Mouse (Mus musculus) lung, embryonic 16.5 days (tissue): ENCODE measurements around the gene Bcl6b. TPM values are rescaled to one million over a fixed set of nuclear protein-coding genes. Genes with fewer than 3 reads are reported as not detected.

Experiments used
- ATAC-seq: fragments of 200-750 bp; cut with Nextera tagmentation; 2 replicates; pipeline ENCODE4 v1.8.0; 2017; ENCODE audit warnings: low read depth, mild to moderate bottlenecking, moderate library complexity
- H3K27ac ChIP-seq: fragments of 300-500 bp; sonication (generic); 2 replicates; pipeline ENCODE4 v1.5.1; 2014; ENCODE audit warnings: mild to moderate bottlenecking, control low read depth, low read length
- H3K27me3 ChIP-seq: fragments of 300-500 bp; sonication (generic); 2 replicates; pipeline ENCODE4 v1.6.1; 2014; ENCODE audit warnings: low read depth, low read length, mixed read lengths; ENCODE audit not compliant: control insufficient read depth, insufficient read depth
- H3K36me3 ChIP-seq: fragments of 300-500 bp; sonication (generic); 2 replicates; pipeline ENCODE4 v1.6.1; 2014; ENCODE audit warnings: low read length; ENCODE audit not compliant: control insufficient read depth, insufficient read depth
- H3K4me1 ChIP-seq: fragments of 300-500 bp; sonication (generic); replicated peaks from 2 replicates; pipeline ENCODE4 v1.6.1; 2014; ENCODE audit warnings: low read length, mixed read lengths; ENCODE audit not compliant: control insufficient read depth, insufficient read depth
- H3K4me2 ChIP-seq: fragments of 300-500 bp; sonication (generic); 2 replicates; pipeline ENCODE4 v1.6.1; 2014; ENCODE audit warnings: low read depth, low read length, control low read depth
- H3K4me3 ChIP-seq: fragments of 300-500 bp; sonication (generic); 2 replicates; pipeline ENCODE4 v1.5.1; 2014; ENCODE audit warnings: mild to moderate bottlenecking, low read length, control low read depth
- H3K9ac ChIP-seq: fragments of 300-500 bp; sonication (generic); 2 replicates; pipeline ENCODE4 v1.6.1; 2014; ENCODE audit warnings: low read length, control low read depth
- H3K9me3 ChIP-seq: fragments of 300-500 bp; sonication (generic); 2 replicates; pipeline ENCODE4 v1.6.1; 2016; ENCODE audit warnings: low read length; ENCODE audit not compliant: control insufficient read depth
- WGBS: fragments of 180-500 bp; shearing (Covaris S2); extraction: QIAGEN DNeasy Blood & Tissue Kit; methylation state at CpG from one replicate; pipeline ENCODE4 v1.1.7; 2014; 5-methylcytosine and 5-hydroxymethylcytosine counted together
- polyA plus RNA-seq: library from polyadenylated mRNA; unstranded; fragments of >200 nt; fragmentation: Nextera tagmentation; extraction: Ambion mirVana; gene quantifications from 2 replicates; pipeline ENCODE4 v1.2.1, GENCODE M21; 2015

Bcl6b gene
- polyA plus RNA-seq, 1 experiment from 2014 or later, result 37.1 TPM

DNA sequence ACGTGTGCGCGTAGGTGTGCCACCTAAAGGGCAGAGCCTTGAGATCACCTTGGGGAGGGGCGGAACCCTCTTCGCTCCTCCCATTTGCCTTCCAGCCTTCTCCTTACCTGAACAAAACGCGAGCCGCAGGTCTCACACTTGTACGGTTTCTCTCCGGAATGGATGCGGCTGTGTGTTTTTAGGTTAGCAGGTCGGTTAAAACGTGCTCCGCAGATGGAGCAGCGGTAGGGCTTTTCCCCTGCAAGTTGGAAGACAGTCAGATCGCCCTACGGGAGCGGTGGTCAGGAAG is 3.1 kb downstream of the Bcl6b start:
- ATAC-seq, result no peak
- peaks cover 20% of the 10 kb centered on the region for H3K27me3 ChIP-seq
- WGBS, result 5% methylated on average over 18 of the region's 18 CpGs
- peak overlapping the region; percentile 60; the same call in 1 of the 2 replicates for H3K27ac ChIP-seq
- H3K9ac ChIP-seq, result peak overlapping the region; percentile 27
- peak overlapping the region; percentile 61 for H3K4me2 ChIP-seq
- no peaks in the 10 kb centered on the region for H3K36me3 ChIP-seq
- H3K4me1 ChIP-seq, result peaks cover 32% of the 10 kb centered on the region
- peak overlapping the region; percentile 48 for H3K4me3 ChIP-seq
- no peaks in the 10 kb centered on the region for H3K9me3 ChIP-seq

- Histone ChIP-seq H3K9ac (peak overlapping the region; percentile 27), H3K27me3 (peaks cover 20% of the 10 kb centered on the region), H3K4me1 (peaks cover 32% of the 10 kb centered on the region), H3K36me3 (no peaks in the 10 kb centered on the region), H3K4me3 (peak overlapping the region; percentile 48), H3K4me2 (peak overlapping the region; percentile 61), H3K27ac (peak overlapping the region; percentile 60), H3K9me3 (no peaks in the 10 kb centered on the region)
- no peak for ATAC-seq
- 25% methylated on average over 27 of the region's 27 CpGs for WGBS
Observed at GRCm38 (mm10) chr11:70225798-70226601, 3.6 kb downstream of the Bcl6b start.

DNA sequence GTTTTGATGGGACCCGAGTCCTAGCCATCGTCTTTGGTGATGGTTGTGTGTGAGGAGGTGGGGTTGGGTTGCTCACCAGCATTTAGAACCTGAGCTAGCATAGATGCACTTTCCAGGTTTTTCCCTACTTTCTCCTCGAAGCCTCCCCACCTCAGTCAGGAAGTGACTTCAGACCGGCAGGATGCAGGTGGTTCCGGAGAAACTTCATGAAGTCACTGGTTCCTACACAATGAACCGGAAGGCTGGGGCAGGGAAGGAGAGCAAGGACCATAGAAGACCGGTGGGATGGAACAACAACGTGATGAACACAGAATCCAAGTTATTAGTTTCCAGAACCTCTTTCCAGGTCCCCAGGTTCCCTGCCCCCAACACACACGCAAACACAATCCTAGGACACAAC is 5.9 kb downstream of the Bcl6b start:
- ATAC-seq, result 0 out of 2 replicates have a peak, but pooled peaks have one; percentile 20
- WGBS, result 72% methylated on average over 9 of the region's 9 CpGs
- peak overlapping the region; percentile 77 for H3K27ac ChIP-seq
- no peaks in the 10 kb centered on the region for H3K9me3 ChIP-seq
- no peaks in the 10 kb centered on the region for H3K36me3 ChIP-seq
- H3K4me1 ChIP-seq, result peaks cover 23% of the 10 kb centered on the region
- H3K4me3 ChIP-seq, result no peak overlapping the region
- peak overlapping the region; percentile 38 for H3K4me2 ChIP-seq
- H3K9ac ChIP-seq, result no peak overlapping the region; the same call in 1 of the 2 replicates
- peaks cover 7% of the 10 kb centered on the region for H3K27me3 ChIP-seq

DNA sequence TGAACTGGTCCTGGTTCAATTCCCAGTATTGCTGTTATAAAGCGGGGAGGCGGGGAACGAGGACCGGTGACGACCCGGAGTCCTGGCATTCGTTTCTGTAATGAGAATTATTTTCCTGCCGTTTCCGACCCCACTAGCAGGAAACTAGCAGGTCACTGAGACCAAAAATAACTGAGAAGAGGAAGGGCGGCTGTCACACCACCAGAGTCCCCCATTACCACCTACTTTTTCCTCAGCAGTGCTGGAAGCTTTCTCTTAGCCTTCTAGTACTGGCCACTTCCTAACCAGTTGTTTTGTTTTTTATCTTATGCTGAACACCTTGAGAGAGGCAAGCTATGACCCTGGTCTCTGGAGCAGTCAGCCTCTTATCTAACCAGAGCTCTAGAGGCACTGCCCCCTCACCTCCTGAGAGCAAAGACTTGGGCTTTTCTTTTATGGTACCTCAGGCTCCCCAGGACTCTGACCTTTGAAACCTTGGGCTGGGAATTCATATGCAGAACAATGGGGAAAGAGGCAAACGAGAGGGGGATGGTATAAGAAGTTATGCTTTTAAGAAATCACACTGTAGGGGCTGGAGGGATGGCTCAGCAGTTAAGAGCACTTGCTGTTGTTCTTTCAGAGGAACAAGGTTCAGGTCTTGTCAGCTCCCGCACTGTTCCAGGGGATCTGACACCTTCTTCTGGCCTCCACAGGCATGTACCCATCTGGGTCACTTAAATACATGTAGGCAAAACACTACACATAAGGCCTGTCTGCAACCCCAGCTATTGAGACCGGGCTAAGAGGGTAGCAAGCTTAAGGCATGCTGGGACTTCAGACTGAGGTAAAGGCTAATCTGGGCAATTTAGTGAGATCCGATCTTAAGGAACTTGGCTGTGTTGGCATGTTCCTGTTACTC is 7.7 kb downstream of the Bcl6b start:
- Histone ChIP-seq H3K4me2 (peak overlapping the region; percentile 95), H3K27me3 (peaks cover 3% of the 10 kb centered on the region), H3K4me3 (peak overlapping the region; percentile 58), H3K9ac (peak overlapping the region; percentile 75), H3K9me3 (no peaks in the 10 kb centered on the region), H3K4me1 (peaks cover 10% of the 10 kb centered on the region; the same call in 1 of the 2 replicates), H3K36me3 (no peaks in the 10 kb centered on the region), H3K27ac (peak overlapping the region; percentile 80)
- peak; percentile 9; the same call in 1 of the 2 replicates for ATAC-seq
- WGBS, result 14% methylated on average over 14 of the region's 14 CpGs

DNA sequence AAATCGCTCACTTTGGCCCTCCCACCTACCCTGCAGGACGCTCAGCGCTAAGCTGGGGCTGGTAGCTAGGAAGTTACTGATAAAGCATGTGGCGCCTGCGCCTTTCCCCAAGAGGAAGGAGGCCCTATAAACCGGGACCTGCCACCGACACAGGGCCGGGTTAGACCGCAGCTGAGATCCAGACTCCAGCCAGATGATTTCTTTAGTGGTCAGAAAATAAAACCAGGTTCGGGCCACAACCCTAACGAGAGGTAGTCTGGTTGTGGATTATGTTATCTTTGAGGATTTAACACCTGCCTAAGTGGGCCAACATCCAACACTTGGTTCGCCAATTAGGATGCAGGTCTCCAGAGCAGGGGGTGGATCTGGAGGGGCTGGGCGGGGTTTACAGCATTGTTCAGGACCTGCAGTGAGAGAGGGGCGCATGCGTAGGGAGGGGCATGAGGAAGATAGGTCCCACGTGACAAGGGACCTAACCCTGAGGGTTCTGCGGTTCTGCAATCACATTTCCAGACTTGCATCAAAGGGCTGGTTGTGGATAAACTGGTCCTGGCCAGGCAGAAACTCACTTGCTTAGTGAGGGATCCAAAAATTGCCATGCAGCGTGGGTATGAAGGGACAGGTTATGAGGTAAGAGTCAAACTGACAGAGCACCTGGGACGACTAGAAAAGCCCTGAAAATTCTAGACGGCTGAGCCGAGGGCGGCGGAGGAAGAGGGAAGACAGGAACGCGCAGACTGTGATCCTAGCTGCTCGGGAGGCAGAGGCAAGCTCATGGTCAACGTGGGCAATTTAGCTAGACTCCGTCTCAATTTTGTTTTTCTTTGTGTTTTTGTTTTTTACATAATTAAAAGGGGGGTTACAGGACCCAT is 8.6 kb downstream of the Bcl6b start, which contains the start of gene Slc16a13:
Gene Slc16a13, minus strand, starts transcription at position 334 of the 872 bp plus-strand sequence.
- under 1% methylated on average over 28 of the region's 28 CpGs for WGBS
- Histone ChIP-seq H3K27me3 (peaks cover 4% of the 10 kb centered on the region), H3K9ac (peak within 1 kb of the TSS; percentile 75), H3K36me3 (no peaks in the 10 kb centered on the region), H3K4me1 (peaks cover 5% of the 10 kb centered on the region; the same call in 1 of the 2 replicates), H3K4me2 (peak within 1 kb of the TSS; percentile 95), H3K27ac (peak within 1 kb of the TSS; percentile 80), H3K4me3 (peak within 1 kb of the TSS; percentile 58), H3K9me3 (no peaks in the 10 kb centered on the region)
- peak; percentile 95 for ATAC-seq

- 2% methylated on average over 24 of the region's 24 CpGs for WGBS
- H3K4me1 ChIP-seq, result peaks cover 5% of the 10 kb centered on the region; the same call in 1 of the 2 replicates
- ATAC-seq, result no peak
- peak overlapping the region; percentile 95 for H3K4me2 ChIP-seq
- H3K4me3 ChIP-seq, result peak overlapping the region; percentile 58
- peaks cover 10% of the 10 kb centered on the region for H3K27me3 ChIP-seq
- H3K9ac ChIP-seq, result peak overlapping the region; percentile 75
- no peaks in the 10 kb centered on the region for H3K9me3 ChIP-seq
- H3K27ac ChIP-seq, result peak overlapping the region; percentile 73
- no peaks in the 10 kb centered on the region for H3K36me3 ChIP-seq
Observed at GRCm38 (mm10) chr11:70220323-70220722, 9.3 kb downstream of the Bcl6b start.

DNA sequence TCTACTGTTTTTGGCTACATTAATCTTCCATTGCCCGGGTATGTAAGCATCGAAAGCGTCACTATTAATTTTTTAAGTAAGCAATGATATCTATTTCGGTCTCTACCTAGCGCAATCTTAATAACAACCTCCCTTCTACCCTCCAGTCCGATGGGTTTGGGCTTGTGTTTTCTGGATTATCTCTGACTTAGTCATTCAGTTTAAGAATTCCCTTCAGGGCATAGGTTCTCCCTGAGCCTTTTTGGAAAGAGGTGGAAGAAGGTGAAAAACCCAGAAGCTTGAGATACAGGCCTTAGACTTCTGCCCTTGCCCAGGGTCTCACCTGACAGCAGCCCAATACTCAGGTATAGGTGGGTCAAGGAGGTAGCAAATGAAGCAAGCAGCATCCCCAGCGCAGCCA is 9.7 kb downstream of the Bcl6b start:
- no peak for ATAC-seq
- Histone ChIP-seq H3K9ac (peak overlapping the region; percentile 75), H3K4me2 (peak overlapping the region; percentile 95), H3K4me3 (peak overlapping the region; percentile 58), H3K36me3 (no peaks in the 10 kb centered on the region), H3K27me3 (peaks cover 15% of the 10 kb centered on the region), H3K9me3 (no peaks in the 10 kb centered on the region), H3K27ac (no peak overlapping the region), H3K4me1 (peaks cover 5% of the 10 kb centered on the region; the same call in 1 of the 2 replicates)
- 63% methylated on average over 7 of the region's 7 CpGs for WGBS

- WGBS, result 85% methylated on average over 15 of the region's 15 CpGs
- no peaks in the 10 kb centered on the region for H3K36me3 ChIP-seq
- ATAC-seq, result no peak
- H3K4me3 ChIP-seq, result no peak overlapping the region
- peaks cover 24% of the 10 kb centered on the region for H3K27me3 ChIP-seq
- H3K4me2 ChIP-seq, result no peak overlapping the region
- H3K27ac ChIP-seq, result no peak overlapping the region
- H3K4me1 ChIP-seq, result peaks cover 12% of the 10 kb centered on the region; the same call in 1 of the 2 replicates
- H3K9me3 ChIP-seq, result no peaks in the 10 kb centered on the region
- no peak overlapping the region for H3K9ac ChIP-seq
Observed at GRCm38 (mm10) chr11:70218741-70219470, 10.7 kb downstream of the Bcl6b start.
